In the genomic region with DNA sequence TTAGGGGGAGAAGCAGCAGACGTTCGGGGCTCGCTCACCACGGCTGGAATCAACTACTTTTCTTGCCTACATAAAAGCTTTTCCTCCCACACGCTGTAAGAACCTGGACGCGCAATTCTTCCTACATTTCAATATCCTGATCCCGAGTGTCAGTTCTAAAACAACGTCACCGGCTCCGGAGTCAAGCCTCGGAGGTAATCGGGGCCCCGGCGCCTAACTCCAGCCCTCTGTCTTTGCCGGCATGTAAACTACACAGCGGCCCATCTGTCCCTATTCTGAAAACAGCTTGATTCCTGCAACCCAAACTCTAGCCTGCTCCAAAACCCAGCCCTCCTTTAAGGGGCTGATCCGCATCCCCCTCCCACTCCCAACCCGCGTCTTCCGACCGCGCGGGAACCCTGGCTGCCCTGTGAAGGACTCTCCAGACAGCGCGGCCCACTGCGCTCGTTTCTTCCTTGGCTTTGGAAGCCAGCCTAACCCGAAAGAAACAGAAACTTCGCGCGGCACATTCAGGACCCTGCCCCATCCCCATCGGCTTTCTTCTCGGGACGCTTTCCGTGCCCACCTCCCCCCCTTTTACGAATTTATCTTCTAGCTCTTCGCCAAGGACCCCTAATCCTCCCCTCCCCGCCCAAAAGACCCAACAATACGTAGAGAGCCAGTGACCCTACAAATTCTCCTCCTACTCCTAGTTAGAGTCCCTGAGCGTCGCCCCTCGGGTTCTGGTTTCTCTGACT, we compare ENCODE assay signal across 8 mouse cellular contexts. TPM values are rescaled to one million over a fixed set of nuclear protein-coding genes. Genes with fewer than 3 reads are reported as not detected.
A peak's percentile ranks its signal among the peaks of the same experiment; 100 is the strongest.
DNase-seq lines count a peak whose midpoint lies in the region; ATAC-seq and TF ChIP-seq lines count a peak whose summit lies in the region.

No protein-coding gene starts in this region.

- H3K27me3 ChIP-seq in testis, adult 2 months (ENCODE audit: control insufficient read depth, insufficient read depth, low read length): peaks cover 3% of the 10 kb centered on the region; the same call in 1 of the 2 replicates
- H3K27me3 ChIP-seq in forebrain, postnatal 0 days (ENCODE audit: insufficient read depth, low read length): no peaks in the 10 kb centered on the region
- peaks cover 26% of the 10 kb centered on the region for H3K27me3 ChIP-seq in intestine, postnatal 0 days (replicated peaks; ENCODE audit: control insufficient read depth, insufficient read depth, low read length)
- peaks cover 8% of the 10 kb centered on the region for H3K27me3 ChIP-seq in lung, embryonic 16.5 days (ENCODE audit: control insufficient read depth, insufficient read depth, low read depth, low read length)

- H3K4me1 ChIP-seq in testis, adult 2 months (ENCODE audit: control insufficient read depth, insufficient read depth, low read length): peaks cover 11% of the 10 kb centered on the region
- H3K4me1 ChIP-seq in forebrain, postnatal 0 days (ENCODE audit: insufficient read depth): peaks cover 16% of the 10 kb centered on the region
- H3K4me1 ChIP-seq in intestine, postnatal 0 days (replicated peaks; ENCODE audit: control insufficient read depth, insufficient read depth, low read length): no peaks in the 10 kb centered on the region
- H3K4me1 ChIP-seq in lung, embryonic 16.5 days (replicated peaks; ENCODE audit: control insufficient read depth, insufficient read depth, low read length): peaks cover 15% of the 10 kb centered on the region

- H3K4me2 ChIP-seq in forebrain, postnatal 0 days (ENCODE audit: low read depth): peak overlapping the region; percentile 81
- peak overlapping the region; percentile 98 for H3K4me2 ChIP-seq in intestine, postnatal 0 days (replicated peaks; ENCODE audit: low read depth)
- peak overlapping the region; percentile 96 for H3K4me2 ChIP-seq in lung, embryonic 16.5 days (ENCODE audit: low read depth, low read length)

- peak overlapping the region; percentile 75 for H3K4me3 ChIP-seq in testis, adult 2 months (ENCODE audit: control insufficient read depth, low read depth, low read length)
- peak overlapping the region; percentile 92 for H3K4me3 ChIP-seq in forebrain, postnatal 0 days (ENCODE audit: low read depth, low read length)
- H3K4me3 ChIP-seq in intestine, postnatal 0 days (ENCODE audit: low read depth, low read length): peak overlapping the region; percentile 70
- peak overlapping the region; percentile 74 for H3K4me3 ChIP-seq in lung, embryonic 16.5 days (ENCODE audit: low read length)

- WGBS in forebrain, postnatal 0 days: 2% methylated on average over 43 of the region's 43 CpGs
- WGBS in intestine, postnatal 0 days: under 1% methylated on average over 43 of the region's 43 CpGs
- WGBS in lung, embryonic 16.5 days: under 1% methylated on average over 43 of the region's 43 CpGs

- ATAC-seq in forebrain, postnatal 0 days: peak; percentile 0
- ATAC-seq in intestine, postnatal 0 days: no peak
- ATAC-seq in lung, embryonic 16.5 days (ENCODE audit: low read depth): peak; percentile 55

- no peaks in the 10 kb centered on the region for H3K36me3 ChIP-seq in testis, adult 2 months (ENCODE audit: control insufficient read depth, insufficient read depth, low read length)
- H3K36me3 ChIP-seq in forebrain, postnatal 0 days (ENCODE audit: insufficient read depth): no peaks in the 10 kb centered on the region
- no peaks in the 10 kb centered on the region for H3K36me3 ChIP-seq in intestine, postnatal 0 days (ENCODE audit: control insufficient read depth, insufficient read depth)
- H3K36me3 ChIP-seq in lung, embryonic 16.5 days (ENCODE audit: control insufficient read depth, insufficient read depth, low read length): no peaks in the 10 kb centered on the region

- peak overlapping the region; percentile 18 for H3K27ac ChIP-seq in testis, adult 2 months (ENCODE audit: control insufficient read depth, insufficient read depth, low read depth, low read length)
- peak overlapping the region; percentile 99 for H3K27ac ChIP-seq in forebrain, postnatal 0 days (ENCODE audit: low read depth, low read length)
- H3K27ac ChIP-seq in intestine, postnatal 0 days (ENCODE audit: low read depth, low read length): peak overlapping the region; percentile 88
- H3K27ac ChIP-seq in lung, embryonic 16.5 days (ENCODE audit: low read length): peak overlapping the region; percentile 95

- DNase-seq in testis, postnatal 14 days (ENCODE audit: low spot score): no peak
- DNase-seq in cerebellum, adult 11-12 months: peak; percentile 51
- peak; percentile 63 for DNase-seq in forebrain, postnatal 0 days
- peak; percentile 63 for DNase-seq in retina, embryonic 14.5 days (ENCODE audit: low spot score)
- DNase-seq in MN1 (ENCODE audit: low spot score): no peak

- peak overlapping the region; percentile 96 for H3K9ac ChIP-seq in forebrain, postnatal 0 days
- H3K9ac ChIP-seq in intestine, postnatal 0 days (ENCODE audit: low read depth, low read length): peak overlapping the region; percentile 70
- H3K9ac ChIP-seq in lung, embryonic 16.5 days (ENCODE audit: low read length): peak overlapping the region; percentile 91

- TF ChIP-seq CTCF in testis, adult 2 months (IDR thresholded peaks at IDR 0.05; ENCODE audit: control insufficient read depth, insufficient read depth, insufficient replicate concordance, low read depth, low read length): no peak
- TF ChIP-seq CTCF in forebrain, postnatal 0 days (IDR thresholded peaks at IDR 0.05; ENCODE audit: low read depth): no peak
- TF ChIP-seq CTCF in intestine, postnatal 0 days (IDR thresholded peaks at IDR 0.05; ENCODE audit: low read depth): no peak

- H3K9me3 ChIP-seq in forebrain, postnatal 0 days (ENCODE audit: low read length): no peaks in the 10 kb centered on the region
- no peaks in the 10 kb centered on the region for H3K9me3 ChIP-seq in intestine, postnatal 0 days (ENCODE audit: control insufficient read depth)
- no peaks in the 10 kb centered on the region for H3K9me3 ChIP-seq in lung, embryonic 16.5 days (ENCODE audit: control insufficient read depth, low read length)

- no peak for TF ChIP-seq POLR2A in testis, adult 2 months (IDR thresholded peaks at IDR 0.05; ENCODE audit: control insufficient read depth, low read depth, low read length)

RNA-seq across cellular contexts. Expression of a gene that starts 1.4 kb away (rescaled TPM):
- 83.7 and 84.9 TPM in 2 replicates for polyA plus RNA-seq in testis, adult 2 months (2012; rRNA removed)
- total RNA-seq in forebrain, postnatal 0 days (2014; rRNA removed): 20.9 and 26.1 TPM in 2 replicates
- polyA plus RNA-seq in forebrain, postnatal 0 days (2015; fragmentation: Nextera tagmentation; extraction: Ambion mirVana): 26.3 and 27.9 TPM in 2 replicates
- 2.4 and 2.8 TPM in 2 replicates for polyA plus RNA-seq in intestine, postnatal 0 days (2015; fragmentation: Nextera tagmentation; extraction: Ambion mirVana)
- 11.7 and 12.8 TPM in 2 replicates for polyA plus RNA-seq in lung, embryonic 16.5 days (2015; fragmentation: Nextera tagmentation; extraction: Ambion mirVana)

Comparison
In these comparisons a context has a peak if more than half of its experiments do, and no peak if none do; other contexts are left out.
1. H3K27ac ChIP-seq: peak in every context shown above with its lines; median percentile 99 in forebrain, postnatal 0 days; 95 in lung, embryonic 16.5 days; 88 in intestine, postnatal 0 days; 18 in testis, adult 2 months.
2. DNase-seq: peak in cerebellum, adult 11-12 months (single experiment), forebrain, postnatal 0 days (single experiment) and retina, embryonic 14.5 days (single experiment); none in testis, postnatal 14 days (single experiment) and MN1 (single experiment).
3. Peak in every context shown above with its lines, with median percentiles within 50 percentile points of each other: H3K4me3 ChIP-seq, H3K4me2 ChIP-seq and H3K9ac ChIP-seq.